Mouse (Mus musculus) urinary bladder, postnatal 14 days (tissue): ENCODE measurements around the gene Nt5c2.

Experiments
- DNase-seq: peaks from one replicate; pipeline ENCODE4 v3.0.0; 2021; ENCODE audit warnings: low spot score

Gene Nt5c2

GRCm38 (mm10) chr19:46966330-46966729 lies 48.6 kb downstream of the Nt5c2 start:
- DNase-seq: no peak

- DNase-seq: no peak
Measured at GRCm38 (mm10) chr19:46965496-46965895, 49.5 kb downstream of the Nt5c2 start.

- DNase-seq: no peak
Measured at GRCm38 (mm10) chr19:46964353-46964752, 50.6 kb downstream of the Nt5c2 start.

- DNase-seq: no peak
Measured at GRCm38 (mm10) chr19:46963440-46963839, 51.5 kb downstream of the Nt5c2 start.

GRCm38 (mm10) chr19:46962841-46963240 lies 52.1 kb downstream of the Nt5c2 start:
- DNase-seq: no peak

- DNase-seq: peak; percentile 83
Measured at GRCm38 (mm10) chr19:46962171-46962772, 52.7 kb downstream of the Nt5c2 start.

- DNase-seq: peak; percentile 84
Measured at GRCm38 (mm10) chr19:46961652-46962051, 53.3 kb downstream of the Nt5c2 start.

- no peak for DNase-seq
Measured at GRCm38 (mm10) chr19:46961047-46961651, 53.8 kb downstream of the Nt5c2 start.

- no peak for DNase-seq
Measured at GRCm38 (mm10) chr19:46960101-46961046, 54.6 kb downstream of the Nt5c2 start.

- no peak for DNase-seq
Measured at GRCm38 (mm10) chr19:46959536-46959935, 55.4 kb downstream of the Nt5c2 start.

- DNase-seq: no peak
Measured at GRCm38 (mm10) chr19:46958566-46958965, 56.4 kb downstream of the Nt5c2 start.

- DNase-seq: no peak
Measured at GRCm38 (mm10) chr19:46957971-46958370, 57.0 kb downstream of the Nt5c2 start.

- DNase-seq: no peak
Measured at GRCm38 (mm10) chr19:46957001-46957400, 58.0 kb downstream of the Nt5c2 start.

- DNase-seq: peak; percentile 50
Measured at GRCm38 (mm10) chr19:46956410-46956809, 58.5 kb downstream of the Nt5c2 start.

- DNase-seq: no peak
Measured at GRCm38 (mm10) chr19:46955630-46956029, 59.3 kb downstream of the Nt5c2 start.

GRCm38 (mm10) chr19:46953536-46953935 lies 61.4 kb downstream of the Nt5c2 start:
- DNase-seq: no peak

- no peak for DNase-seq
Measured at GRCm38 (mm10) chr19:46952986-46953385, 62.0 kb downstream of the Nt5c2 start.

GRCm38 (mm10) chr19:46944341-46944740 lies 70.6 kb downstream of the Nt5c2 start:
- DNase-seq: no peak

GRCm38 (mm10) chr19:46937173-46937572 lies 77.8 kb downstream of the Nt5c2 start:
- no peak for DNase-seq

- DNase-seq: no peak
Measured at GRCm38 (mm10) chr19:46934025-46934424, 80.9 kb downstream of the Nt5c2 start.

GRCm38 (mm10) chr19:46932608-46933007 lies 82.3 kb downstream of the Nt5c2 start:
- no peak for DNase-seq

- DNase-seq: no peak
Measured at GRCm38 (mm10) chr19:46930026-46930425, 84.9 kb downstream of the Nt5c2 start.

GRCm38 (mm10) chr19:46929044-46929587 lies 85.8 kb downstream of the Nt5c2 start:
- peak; percentile 79 for DNase-seq
